Mouse (Mus musculus) left cerebral cortex, adult 18-20 months (tissue): Measurements from ENCODE around the gene Lmo1. TPM values are rescaled to one million over a fixed set of nuclear protein-coding genes. Genes with fewer than 3 reads are reported as not detected.
"Not testable (repeated sequence)": the region's sequence is repeated elsewhere in the genome, so short reads cannot be mapped to it uniquely, and the experiment has no call there.

Experiments used
- DNase-seq, 2 experiments: peaks; one replicate each; pipeline ENCODE4 v3.0.0; 2021 to 2022; ENCODE audit warnings: low spot score in 2 of 2, mixed read lengths in 1 of 2
- total RNA-seq, 2 experiments: library from RNA; stranded (reverse); gene quantifications; 2 replicates each; pipeline ENCODE4 v1.2.3; 2021

Gene Lmo1
- total RNA-seq, 2 experiments from 2014 or later, result 11.5 to 14.4 TPM

- not testable (repeated sequence) for DNase-seq
Observed at GRCm38 (mm10) chr7:109115488-109115887, 59.5 kb downstream of the Lmo1 start.

GRCm38 (mm10) chr7:109114950-109115349 is 60.1 kb downstream of the Lmo1 start:
- no peak for DNase-seq

- DNase-seq, result peak; percentile 56 to 81
Observed at GRCm38 (mm10) chr7:109111000-109111399, 64.0 kb downstream of the Lmo1 start.

GRCm38 (mm10) chr7:109104894-109105293 is 70.1 kb downstream of the Lmo1 start:
- DNase-seq, result no peak

GRCm38 (mm10) chr7:109101167-109101566 is 73.8 kb downstream of the Lmo1 start:
- DNase-seq, result no peak

- peak; percentile 55 to 56 for DNase-seq
Observed at GRCm38 (mm10) chr7:109098145-109099018, 76.6 kb downstream of the Lmo1 start.

GRCm38 (mm10) chr7:109097203-109097602 is 77.8 kb downstream of the Lmo1 start:
- DNase-seq, result no peak

- DNase-seq, result no peak
Observed at GRCm38 (mm10) chr7:109096618-109097017, 78.4 kb downstream of the Lmo1 start.

- DNase-seq, result no peak
Observed at GRCm38 (mm10) chr7:109094294-109094693, 80.7 kb downstream of the Lmo1 start.

GRCm38 (mm10) chr7:109091316-109091715 is 83.7 kb downstream of the Lmo1 start:
- DNase-seq, result not testable (repeated sequence)

Other genes with a start within 250 kb of the Lmo1 start
- under 1 TPM; 0.44 to 0.52 TPM for gene Nlrp10, start 245.0 kb downstream of the Lmo1 start, total RNA-seq
- gene Eif3f, start 240.8 kb downstream of the Lmo1 start, total RNA-seq, result 100 to 1,000 TPM in 1 of 2 experiments, 10 to 100 TPM in 1; 92.0 to 108 TPM
- gene Tub, start 224.9 kb downstream of the Lmo1 start, total RNA-seq, result 100 to 1,000 TPM; 128 to 137 TPM
- gene Ric3, start 91.9 kb downstream of the Lmo1 start, total RNA-seq, result 10 to 100 TPM; 61.5 to 65.4 TPM